ENCODE assay signal across 28 mouse cellular contexts in genomic region chr5:15831527-15831926, GRCm38 (mm10).
"Had no signal": no experiment of that assay in that cellular context is flagged by ENCODE, and none has a peak within 500 bp of the region (broad histone marks: within the 10 kb centered on the region; RNA-seq: fewer than 3 reads in every experiment).

No protein-coding gene starts in this region.

- H3K27ac ChIP-seq: embryonic facial prominence, embryonic 10.5 days; embryonic facial prominence, embryonic 12.5 days; embryonic facial prominence, embryonic 13.5 days; embryonic facial prominence, embryonic 15.5 days; forebrain, embryonic 10.5 days; forebrain, embryonic 12.5 days; forebrain, embryonic 13.5 days; forebrain, embryonic 15.5 days; gastrocnemius, adult 2 months; heart, adult 2 months had no signal

- DNase-seq: cerebellum, adult 8-10 months; cerebellum, adult 9-10 months; cerebellum, adult 9-11 months; cerebellum, postnatal 10 days; cerebellum, postnatal 14 days; cerebellum, postnatal 25 days; cerebellum, postnatal 36 days; embryo, embryonic 11 days; forebrain, postnatal 0 days; gastrocnemius, adult 2 months; gastrocnemius, postnatal 10 days; gastrocnemius, postnatal 14 days; gastrocnemius, postnatal 25 days; gastrocnemius, postnatal 36 days; heart, adult 11 months; heart, adult 18-20 months; heart, adult 2 months had no signal

- H3K4me3 ChIP-seq: embryonic facial prominence, embryonic 10.5 days; embryonic facial prominence, embryonic 12.5 days; embryonic facial prominence, embryonic 13.5 days; embryonic facial prominence, embryonic 15.5 days; erythroblast, embryonic 14.5 days; forebrain, embryonic 10.5 days; forebrain, embryonic 12.5 days; forebrain, embryonic 13.5 days; forebrain, embryonic 15.5 days; gastrocnemius, adult 2 months; heart, adult 2 months had no signal

- ATAC-seq: forebrain, embryonic 13.5 days; forebrain, embryonic 14.5 days; forebrain, embryonic 15.5 days; forebrain, embryonic 16.5 days; forebrain, postnatal 0 days had no signal

- H3K27me3 ChIP-seq: embryonic facial prominence, embryonic 12.5 days; embryonic facial prominence, embryonic 13.5 days; embryonic facial prominence, embryonic 15.5 days; forebrain, embryonic 12.5 days; forebrain, embryonic 13.5 days; forebrain, embryonic 15.5 days had no signal
